Mouse (Mus musculus) heart, adult 10 weeks (tissue): ENCODE measurements around the gene Fbxl13. TPM values are rescaled to one million over a fixed set of nuclear protein-coding genes. Genes with fewer than 3 reads are reported as not detected.

Experiments used
- polyA plus RNA-seq: library from polyadenylated mRNA; stranded (reverse); fragments of 350-450 nt; fragmentation: Illumina TruSeq; extraction: RNeasy Lipid Tissue Mini Kit (QIAGEN cat#74804); gene quantifications from one replicate; pipeline ENCODE4 v1.2.3, GENCODE M21; 2014; ENCODE audit warnings: low read depth, low replicate concordance

Gene Fbxl13
- polyA plus RNA-seq: not detected

DNA sequence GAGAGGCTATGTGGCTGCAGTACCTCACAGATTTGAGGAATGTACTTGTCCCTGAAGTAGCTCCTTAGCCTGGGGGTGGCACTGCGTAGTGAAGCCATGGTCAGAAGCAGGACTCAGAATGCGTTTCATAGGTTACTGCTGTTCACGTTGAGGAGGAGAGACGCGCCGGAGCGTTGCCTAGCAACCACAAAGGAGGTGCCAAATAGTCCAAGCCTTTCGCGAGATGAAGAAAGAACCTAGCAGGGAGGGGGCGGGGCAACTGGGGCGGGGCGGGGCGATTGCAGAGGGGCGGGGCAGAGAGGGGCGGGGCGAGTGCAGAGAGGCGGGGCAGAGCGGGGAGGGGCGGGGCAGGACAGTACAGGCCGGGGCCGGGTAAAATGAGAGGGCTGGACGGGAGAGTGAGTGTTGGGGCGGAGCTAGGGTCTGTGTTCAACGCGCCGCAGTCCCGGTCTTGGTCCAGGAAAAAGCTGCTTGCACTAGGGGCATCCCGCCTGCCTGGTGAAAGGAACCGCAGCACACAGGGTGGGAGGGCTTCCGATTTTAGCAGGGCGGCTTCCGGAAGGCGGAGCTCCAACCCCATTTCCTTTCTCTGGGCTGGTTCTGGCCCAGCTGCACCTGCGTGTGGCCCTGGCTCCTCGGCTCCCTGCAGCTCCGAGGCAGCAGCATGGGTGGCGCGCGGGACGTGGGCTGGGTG is at the start of gene Fbxl13, which contains the start of gene Armc10:
Fbxl13 (minus strand) TSS at position 196 of the 694 bp plus-strand sequence.
Armc10 (plus strand) TSS at position 375 of the 694 bp plus-strand sequence.

DNA sequence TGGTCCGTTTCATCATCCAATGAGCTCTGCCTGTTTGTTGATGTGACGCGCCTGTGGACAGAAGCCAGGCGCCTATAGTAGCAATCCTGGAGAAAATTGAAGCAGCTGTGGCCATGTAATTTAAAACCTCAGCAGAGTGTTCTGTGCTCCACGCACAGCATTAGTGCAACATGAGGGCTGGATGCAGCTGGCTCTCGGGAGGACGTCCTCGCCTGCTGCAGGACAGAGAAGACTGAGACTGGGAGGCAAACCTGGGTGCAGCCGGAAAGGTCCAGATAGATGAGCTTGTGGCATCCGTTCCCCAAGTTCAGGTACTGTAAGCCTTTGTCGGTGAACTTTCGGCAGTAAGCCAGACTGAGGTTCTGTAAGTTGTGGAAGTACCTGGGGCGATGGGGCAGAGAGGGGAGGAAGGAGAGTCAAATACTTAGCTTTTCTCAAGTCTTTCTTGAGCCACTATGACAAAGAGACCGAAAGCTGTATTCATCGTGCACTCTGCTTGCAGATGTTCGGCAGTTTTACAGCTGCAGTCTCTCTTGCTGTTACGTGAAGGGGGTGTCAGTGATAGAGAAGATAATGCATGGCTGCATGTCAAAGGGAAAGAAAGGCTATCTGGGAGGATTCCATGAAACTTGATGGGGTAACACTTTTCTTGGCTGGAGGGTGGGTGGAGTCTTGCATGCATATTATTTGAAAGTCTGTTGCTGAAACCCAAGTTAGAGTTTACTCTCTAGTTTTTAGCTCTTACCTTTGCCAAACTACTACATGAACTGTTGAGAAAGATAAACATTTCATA is 101.8 kb downstream of the Fbxl13 start, which contains the start of gene Lrrc17:
Lrrc17 (plus strand) TSS at position 151 of the 793 bp plus-strand sequence.

Other genes starting within 250 kb of the Fbxl13 start
- 7.6 TPM for gene Ccdc146, start 221.0 kb downstream of the Fbxl13 start, polyA plus RNA-seq
- 15.5 TPM for gene Fam185a, start 220.7 kb downstream of the Fbxl13 start, polyA plus RNA-seq
- gene Lrrc17, start 102.1 kb downstream of the Fbxl13 start, polyA plus RNA-seq: 4.5 TPM
- 9.1 TPM for gene Armc10, start 179 bp upstream of the Fbxl13 start, polyA plus RNA-seq
- 4.1 TPM for gene Napepld, start 55.8 kb upstream of the Fbxl13 start, polyA plus RNA-seq
- 229 TPM for gene Pmpcb, start 91.5 kb upstream of the Fbxl13 start, polyA plus RNA-seq
- gene Dnajc2, start 139.6 kb upstream of the Fbxl13 start, polyA plus RNA-seq: 31.6 TPM
- 118 TPM for gene Psmc2, start 139.6 kb upstream of the Fbxl13 start, polyA plus RNA-seq
- not detected for gene Slc26a5, start 220.0 kb upstream of the Fbxl13 start, polyA plus RNA-seq